Comparison of ENCODE assay signal across 8 mouse cellular contexts in the genomic region with DNA sequence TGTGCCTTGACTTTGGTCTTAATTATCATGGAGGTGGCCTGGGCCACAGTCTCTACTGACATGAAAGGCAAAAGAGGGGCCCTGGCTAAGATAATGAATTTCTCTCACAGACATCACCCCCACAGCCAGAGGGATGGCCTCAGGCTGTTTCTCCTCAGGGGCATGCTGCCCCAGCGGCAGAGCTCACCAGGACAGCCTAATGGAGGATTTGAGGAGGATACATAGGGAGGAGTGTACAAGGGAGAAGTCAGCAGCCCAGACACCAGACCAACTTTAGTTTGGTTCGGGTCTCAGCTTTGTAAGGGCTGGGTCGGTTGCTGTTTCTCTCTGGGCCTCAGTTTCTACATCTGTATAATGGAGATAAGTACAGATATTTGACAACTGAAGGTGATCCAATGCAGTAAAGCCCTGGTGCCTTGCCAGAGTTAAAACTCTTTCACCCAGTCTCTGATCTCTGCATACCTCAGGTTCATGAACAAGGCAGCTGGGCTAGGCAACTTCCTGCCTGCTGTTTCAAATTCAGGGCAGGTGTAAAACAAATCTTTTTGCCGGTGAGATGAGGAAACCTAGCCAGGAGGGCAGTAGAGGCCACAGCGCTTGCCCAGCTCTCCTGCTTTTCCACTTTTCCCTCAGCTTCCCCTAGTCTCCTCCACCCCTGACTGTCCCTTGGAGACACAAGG. TPM values are rescaled to one million over a fixed set of nuclear protein-coding genes. Genes with fewer than 3 reads are reported as not detected.
DNase-seq lines count a peak whose midpoint lies in the region; ATAC-seq lines count a peak whose summit lies in the region.

No protein-coding gene starts in this region.

- peaks cover 7% of the 10 kb centered on the region for H3K4me1 ChIP-seq in forebrain, embryonic 12.5 days
- peaks cover 2% of the 10 kb centered on the region; the same call in 1 of the 2 replicates for H3K4me1 ChIP-seq in forebrain, embryonic 11.5 days (replicated peaks; ENCODE audit: control insufficient read depth, insufficient read depth, low read length)
- H3K4me1 ChIP-seq in megakaryocyte, embryonic 14.5 days = peaks cover 70% of the 10 kb centered on the region
- peaks cover 4% of the 10 kb centered on the region; the same call in 1 of the 2 replicates for H3K4me1 ChIP-seq in liver, embryonic 13.5 days (replicated peaks)

- no peak overlapping the region for H3K4me3 ChIP-seq in forebrain, embryonic 12.5 days (replicated peaks)
- H3K4me3 ChIP-seq in forebrain, embryonic 11.5 days (ENCODE audit: low read depth, low read length) = no peak overlapping the region
- peak overlapping the region; percentile 93 for H3K4me3 ChIP-seq in megakaryocyte, embryonic 14.5 days (replicated peaks)
- peak overlapping the region; percentile 33 for H3K4me3 ChIP-seq in liver, embryonic 13.5 days (replicated peaks)

- ATAC-seq in forebrain, embryonic 12.5 days (ENCODE audit: low FRiP score) = no peak
- no peak for ATAC-seq in forebrain, embryonic 11.5 days (replicated peaks; ENCODE audit: low FRiP score)
- ATAC-seq in megakaryocyte, adult 5-6 weeks (ENCODE audit: poor library complexity, severe bottlenecking) = no peak
- no peak for ATAC-seq in liver, embryonic 13.5 days (ENCODE audit: low read depth)
- no peak for ATAC-seq in megakaryocyte-erythroid progenitor cell, adult 5-6 weeks (replicated peaks; ENCODE audit: low FRiP score, low TSS enrichment, poor library complexity, severe bottlenecking)

- H3K27me3 ChIP-seq in forebrain, embryonic 12.5 days = no peaks in the 10 kb centered on the region
- no peaks in the 10 kb centered on the region for H3K27me3 ChIP-seq in forebrain, embryonic 11.5 days (ENCODE audit: control insufficient read depth, insufficient read depth, low read length)
- H3K27me3 ChIP-seq in megakaryocyte, embryonic 14.5 days (replicated peaks) = peaks cover 14% of the 10 kb centered on the region
- no peaks in the 10 kb centered on the region for H3K27me3 ChIP-seq in liver, embryonic 13.5 days

- no peaks in the 10 kb centered on the region for H3K36me3 ChIP-seq in forebrain, embryonic 12.5 days (replicated peaks)
- H3K36me3 ChIP-seq in forebrain, embryonic 11.5 days (ENCODE audit: control insufficient read depth, insufficient read depth, low read length) = no peaks in the 10 kb centered on the region
- H3K36me3 ChIP-seq in megakaryocyte, embryonic 14.5 days (replicated peaks; ENCODE audit: low read length) = peaks cover 8% of the 10 kb centered on the region
- no peaks in the 10 kb centered on the region for H3K36me3 ChIP-seq in liver, embryonic 13.5 days

- DNase-seq in forebrain, embryonic 11.5 days (ENCODE audit: low spot score) = no peak
- no peak for DNase-seq in liver, embryonic 13.5 days
- DNase-seq in thymus, postnatal 25 days = peak; percentile 65
- DNase-seq in kidney, postnatal 25 days = no peak

- H3K27ac ChIP-seq in forebrain, embryonic 12.5 days = no peak overlapping the region
- no peak overlapping the region for H3K27ac ChIP-seq in forebrain, embryonic 11.5 days (ENCODE audit: low read depth, low read length)
- peak overlapping the region; percentile 47; the same call in 1 of the 2 replicates for H3K27ac ChIP-seq in liver, embryonic 13.5 days

- H3K9me3 ChIP-seq in forebrain, embryonic 12.5 days = no peaks in the 10 kb centered on the region
- no peaks in the 10 kb centered on the region for H3K9me3 ChIP-seq in forebrain, embryonic 11.5 days (ENCODE audit: control insufficient read depth, low read length)
- no peaks in the 10 kb centered on the region for H3K9me3 ChIP-seq in megakaryocyte, embryonic 14.5 days
- H3K9me3 ChIP-seq in liver, embryonic 13.5 days (replicated peaks) = no peaks in the 10 kb centered on the region

- 81% methylated on average over 5 of the region's 5 CpGs for WGBS in forebrain, embryonic 12.5 days
- 75% methylated on average over 5 of the region's 5 CpGs for WGBS in forebrain, embryonic 11.5 days
- WGBS in liver, embryonic 13.5 days (ENCODE audit: insufficient replicate concordance) = 33% methylated on average over 5 of the region's 5 CpGs

- no peak overlapping the region for H3K9ac ChIP-seq in forebrain, embryonic 12.5 days
- no peak overlapping the region for H3K9ac ChIP-seq in forebrain, embryonic 11.5 days (ENCODE audit: low read length)
- peak overlapping the region; percentile 41; the same call in 1 of the 2 replicates for H3K9ac ChIP-seq in liver, embryonic 13.5 days

- H3K4me2 ChIP-seq in forebrain, embryonic 12.5 days = 0 out of 2 replicates have a peak overlapping the region, but pooled peaks have one; percentile 25
- H3K4me2 ChIP-seq in forebrain, embryonic 11.5 days (ENCODE audit: low read depth, low read length, severe bottlenecking) = no peak overlapping the region
- H3K4me2 ChIP-seq in liver, embryonic 13.5 days = peak overlapping the region; percentile 27

RNA-seq across cellular contexts. Expression of a gene that starts 0.9 kb away (rescaled TPM):
- 0.54 and 0.59 TPM in 2 replicates for polyA plus RNA-seq in forebrain, embryonic 12.5 days (2016; fragmentation: Nextera tagmentation; extraction: Ambion mirVana)
- polyA plus RNA-seq in forebrain, embryonic 11.5 days (2014; fragmentation: Nextera tagmentation; extraction: Ambion mirVana) = 0.40 and 0.69 TPM in 2 replicates
- polyA plus RNA-seq in megakaryocyte, embryonic 14.5 days (2012; ENCODE audit: insufficient read depth, low replicate concordance) = 22.0 and 29.4 TPM in 2 replicates
- total RNA-seq in megakaryocyte, adult 5-6 weeks (2015) = 59.2 and 61.2 TPM in 2 replicates
- total RNA-seq in megakaryocyte, adult 5-6 weeks (2017) = 223 and 227 TPM in 2 replicates
- 2.8 TPM in 2 replicates for polyA plus RNA-seq in liver, embryonic 13.5 days (2015; fragmentation: Nextera tagmentation; extraction: Ambion mirVana)
- total RNA-seq in megakaryocyte-erythroid progenitor cell, adult 5-6 weeks (2014; fragmentation: Nextera tagmentation) = 3.9 and 5.1 TPM in 2 replicates
- total RNA-seq in megakaryocyte-erythroid progenitor cell, adult 5-6 weeks (2017) = 4.7 and 10.1 TPM in 2 replicates

RNA-seq across cellular contexts. Expression of a gene that starts 49.0 kb away (rescaled TPM):
- 354 and 355 TPM in 2 replicates for polyA plus RNA-seq in forebrain, embryonic 12.5 days (2016; fragmentation: Nextera tagmentation; extraction: Ambion mirVana)
- 345 and 350 TPM in 2 replicates for polyA plus RNA-seq in forebrain, embryonic 11.5 days (2014; fragmentation: Nextera tagmentation; extraction: Ambion mirVana)
- polyA plus RNA-seq in megakaryocyte, embryonic 14.5 days (2012; ENCODE audit: insufficient read depth, low replicate concordance) = 18.5 and 34.1 TPM in 2 replicates
- 42.7 and 43.2 TPM in 2 replicates for total RNA-seq in megakaryocyte, adult 5-6 weeks (2015)
- 26.9 and 28.2 TPM in 2 replicates for total RNA-seq in megakaryocyte, adult 5-6 weeks (2017)
- 36.7 and 39.9 TPM in 2 replicates for polyA plus RNA-seq in liver, embryonic 13.5 days (2015; fragmentation: Nextera tagmentation; extraction: Ambion mirVana)
- total RNA-seq in megakaryocyte-erythroid progenitor cell, adult 5-6 weeks (2014; fragmentation: Nextera tagmentation) = 9.9 and 16.2 TPM in 2 replicates
- 37.5 and 42.7 TPM in 2 replicates for total RNA-seq in megakaryocyte-erythroid progenitor cell, adult 5-6 weeks (2017)

Comparison
In these comparisons a context has a peak if more than half of its experiments do, and no peak if none do; other contexts are left out.
1. H3K4me3 ChIP-seq: peak in megakaryocyte, embryonic 14.5 days (single experiment) and liver, embryonic 13.5 days (single experiment); none in forebrain, embryonic 12.5 days (single experiment) and forebrain, embryonic 11.5 days (single experiment).